Mouse (Mus musculus) spleen, adult 12 weeks (tissue): ENCODE measurements around the gene Ifitm7.
"Not testable (repeated sequence)": the region's sequence is repeated elsewhere in the genome, so short reads cannot be mapped to it uniquely, and the experiment has no call there.

Source experiments
- DNase-seq: peaks from one replicate; pipeline ENCODE4 v3.0.0; 2022; ENCODE audit warnings: low spot score

Ifitm7 gene

DNA sequence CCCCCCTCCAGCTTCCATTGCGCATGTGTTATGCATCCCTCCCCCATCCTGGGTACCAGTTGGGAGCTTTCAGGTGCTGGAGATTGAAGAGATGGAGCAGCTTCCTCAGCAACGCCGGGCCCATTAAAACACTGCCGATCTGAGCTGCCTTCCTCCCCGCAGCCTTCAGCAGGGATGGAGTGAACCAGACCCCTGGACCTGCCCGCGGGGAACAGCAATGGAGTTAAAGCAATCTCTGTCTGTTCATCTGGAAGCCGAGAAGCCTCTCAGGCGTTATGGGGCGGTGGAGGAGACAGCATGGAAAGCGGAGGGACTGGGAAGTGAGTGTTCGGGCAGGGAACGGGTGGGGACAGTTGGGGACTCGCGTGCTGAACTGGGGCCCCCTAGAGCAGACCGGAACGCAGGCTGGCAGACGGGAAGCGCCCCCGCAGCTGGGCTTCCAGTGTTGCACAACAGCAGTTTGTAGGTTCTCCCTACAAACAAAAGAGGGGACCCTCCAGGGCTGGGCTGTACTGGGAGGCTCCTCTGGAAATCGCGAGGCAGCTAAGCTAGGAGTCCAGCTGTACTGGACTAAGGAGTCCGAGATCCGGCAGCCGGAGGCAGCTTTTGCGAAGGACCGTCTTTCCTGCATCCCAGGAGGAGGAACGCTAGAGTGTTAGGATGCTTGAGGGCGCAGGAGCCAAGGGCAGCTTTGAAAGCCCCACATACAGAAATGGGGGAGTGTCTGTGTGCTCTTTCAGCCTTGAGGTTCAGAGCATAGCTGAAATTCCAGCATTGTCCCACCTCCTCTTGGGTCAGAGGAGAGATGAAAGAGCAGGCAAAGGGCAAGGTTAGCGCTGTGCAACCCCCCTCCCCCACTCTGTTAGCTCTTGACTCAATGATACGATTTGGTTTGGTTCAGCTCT, at the start of gene Ifitm7, which contains the start of gene 2900011O08Rik:
Gene Ifitm7, minus strand, starts transcription at position 315 of the 905 bp plus-strand sequence.
Gene 2900011O08Rik, plus strand, starts transcription at position 31 of the 905 bp plus-strand sequence.
- no peak for DNase-seq

- no peak for DNase-seq
Observed at GRCm38 (mm10) chr16:14033076-14033475, 46.4 kb upstream of the Ifitm7 start.

GRCm38 (mm10) chr16:14030650-14031049, 44.0 kb upstream of the Ifitm7 start:
- DNase-seq = no peak

DNA sequence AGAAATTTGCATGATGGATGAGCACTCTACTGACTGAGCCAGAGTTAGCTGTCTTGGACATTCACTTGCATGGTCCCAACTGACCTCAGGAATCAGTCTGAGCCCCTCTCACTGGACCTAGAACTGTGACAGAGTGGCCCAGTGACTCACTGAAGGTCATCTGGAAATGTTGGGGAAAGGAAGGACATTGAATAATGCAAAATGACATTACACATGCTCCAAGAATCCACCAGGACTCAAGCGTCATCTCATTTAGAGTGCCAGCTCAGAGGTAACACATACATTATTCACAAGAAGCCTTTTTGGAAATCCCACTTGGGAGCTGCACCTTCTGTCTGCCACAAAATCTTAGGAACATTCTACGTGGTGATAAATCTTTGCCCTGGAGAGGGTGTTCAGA, 43.2 kb upstream of the Ifitm7 start:
- no peak for DNase-seq

GRCm38 (mm10) chr16:14029072-14029471, 42.4 kb upstream of the Ifitm7 start:
- DNase-seq = no peak

GRCm38 (mm10) chr16:14025091-14025990, 38.7 kb upstream of the Ifitm7 start:
- no peak for DNase-seq

GRCm38 (mm10) chr16:14021166-14021822, 34.6 kb upstream of the Ifitm7 start:
- DNase-seq = no peak

GRCm38 (mm10) chr16:14017306-14017705, 30.6 kb upstream of the Ifitm7 start:
- DNase-seq = no peak

DNA sequence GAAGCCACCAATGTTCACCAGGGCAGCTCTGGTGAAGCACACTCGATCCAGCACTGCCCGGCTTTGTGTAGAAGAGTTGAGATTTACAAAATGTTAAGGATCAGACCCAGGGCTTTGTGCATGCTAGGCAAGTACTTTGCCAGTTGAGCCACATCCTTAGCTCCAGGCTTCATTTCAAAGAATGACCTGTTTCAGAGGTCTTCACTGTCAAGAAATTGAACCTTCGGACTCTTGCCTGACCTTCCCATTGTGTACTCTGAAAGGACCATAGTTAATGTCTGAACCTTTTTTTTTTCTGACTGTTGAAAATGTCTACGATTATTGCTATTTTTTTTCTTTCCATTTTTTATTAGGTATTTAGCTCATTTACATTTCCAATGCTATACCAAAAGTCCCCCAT, 23.3 kb upstream of the Ifitm7 start:
- no peak for DNase-seq

DNA sequence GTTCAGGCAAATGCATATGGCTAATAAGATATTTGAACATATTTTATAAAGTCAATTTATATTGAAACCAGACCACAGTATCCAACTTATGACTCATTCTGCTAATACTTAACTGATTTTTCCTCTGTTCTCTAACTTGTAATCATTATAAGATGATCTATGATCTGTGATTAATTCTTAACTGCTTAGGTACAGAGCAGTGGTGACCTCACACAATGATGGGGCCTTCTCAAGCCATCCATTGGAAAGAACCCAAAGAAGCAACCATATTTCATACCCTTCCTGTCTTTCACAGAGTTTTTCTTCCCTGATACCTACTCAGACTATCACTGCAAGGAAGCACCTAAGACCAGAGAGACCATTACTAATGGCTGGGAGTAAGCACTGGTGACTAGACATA, 22.0 kb upstream of the Ifitm7 start:
- DNase-seq = no peak

GRCm38 (mm10) chr16:14008081-14008480, 21.4 kb upstream of the Ifitm7 start:
- no peak for DNase-seq

- DNase-seq = no peak
Observed at GRCm38 (mm10) chr16:14005266-14005665, 18.6 kb upstream of the Ifitm7 start.

DNA sequence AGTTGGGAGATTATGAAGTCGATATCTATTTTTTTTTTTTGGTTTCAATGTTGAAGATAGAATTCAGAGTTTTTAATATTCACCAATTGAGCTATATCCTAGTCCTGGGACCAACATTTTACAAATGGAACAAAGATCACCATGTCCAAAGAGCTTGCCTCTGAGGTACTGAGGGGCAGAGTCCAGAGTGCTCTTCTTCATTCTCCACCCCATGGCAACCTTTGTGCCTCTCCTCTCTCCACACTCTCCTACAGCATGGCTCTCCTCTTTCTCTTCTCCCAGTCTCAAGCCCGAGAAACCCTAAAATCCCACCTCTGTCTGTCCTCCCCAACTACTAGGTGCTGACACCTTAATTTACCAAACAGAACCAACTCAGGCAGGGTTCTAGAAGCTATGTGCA, 18.0 kb upstream of the Ifitm7 start:
- DNase-seq = no peak

GRCm38 (mm10) chr16:14004170-14004569, 17.5 kb upstream of the Ifitm7 start:
- no peak for DNase-seq

DNA sequence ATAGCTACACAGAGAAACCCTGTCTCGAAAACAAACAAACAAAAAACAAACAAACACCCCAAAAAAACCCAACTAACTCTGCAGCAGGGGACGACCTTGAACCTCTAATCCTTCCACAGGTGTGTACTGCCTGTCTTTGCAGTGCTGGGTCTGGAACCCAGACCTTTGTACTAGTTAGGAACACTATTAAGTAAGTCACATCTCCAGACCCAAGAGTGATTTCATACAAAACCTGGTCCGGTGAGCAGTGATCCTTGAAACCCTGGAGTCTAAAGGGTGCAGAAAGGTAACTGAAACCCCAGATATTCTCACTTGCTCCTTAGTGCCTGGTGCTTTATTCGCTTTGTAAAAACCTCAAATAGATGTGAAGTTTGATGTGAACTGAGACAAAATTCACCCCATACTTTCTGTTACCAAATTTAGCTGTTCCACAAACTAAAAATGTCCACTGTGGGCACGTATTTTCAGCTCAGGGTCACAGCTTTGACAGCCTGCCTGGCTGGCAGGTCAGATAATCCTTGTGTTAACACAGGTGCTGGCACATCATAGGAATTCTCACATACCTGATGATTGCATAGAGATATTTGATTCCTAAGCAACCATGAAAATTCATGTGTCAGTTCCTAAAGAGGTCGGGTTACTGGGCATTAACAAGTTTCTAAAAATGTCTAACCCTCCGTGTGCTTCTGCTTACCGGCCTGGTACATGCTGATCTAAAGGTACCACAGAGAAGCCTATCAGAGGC, 16.9 kb upstream of the Ifitm7 start:
- no peak for DNase-seq

DNA sequence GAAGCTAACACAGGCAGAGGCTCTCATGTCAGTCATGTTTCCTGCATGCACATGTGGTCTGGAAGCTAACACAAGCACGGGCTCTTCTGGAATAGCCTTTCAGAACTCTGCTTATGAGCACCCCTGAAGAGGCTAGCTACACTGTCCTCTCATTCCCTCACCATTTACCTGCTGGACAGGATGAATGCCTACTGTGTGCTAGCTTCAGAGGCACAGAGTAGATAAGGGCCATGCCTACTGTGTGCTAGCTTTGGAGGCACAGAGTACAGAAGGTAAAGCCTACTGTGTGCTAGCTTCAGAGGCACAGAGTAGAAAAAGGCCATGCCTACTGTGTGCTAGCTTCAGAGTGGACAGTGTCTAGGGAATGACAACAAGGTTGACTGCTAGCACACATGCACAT, 7.8 kb upstream of the Ifitm7 start:
- no peak for DNase-seq

DNA sequence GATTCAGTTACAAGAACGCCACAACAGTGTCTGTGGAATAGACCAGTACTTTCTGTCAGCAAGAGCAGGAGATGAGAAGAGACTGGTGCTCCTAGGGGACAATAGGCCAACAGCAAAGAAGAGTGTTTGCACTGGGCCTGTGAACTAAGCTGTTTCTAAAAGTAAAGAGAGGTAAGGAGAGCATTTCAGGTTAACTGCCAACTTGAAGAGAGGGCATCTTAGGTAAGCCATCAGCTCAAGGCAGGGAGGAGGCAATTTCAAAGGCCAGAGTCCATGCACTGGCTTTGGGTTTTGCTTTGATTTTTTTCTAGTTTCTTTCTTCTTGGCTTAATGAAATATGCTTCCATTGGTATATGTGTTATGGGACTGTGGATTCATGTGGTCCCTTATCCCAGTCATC, 7.4 kb upstream of the Ifitm7 start:
- no peak for DNase-seq

- DNase-seq = no peak
Observed at GRCm38 (mm10) chr16:13992518-13993248, 6.0 kb upstream of the Ifitm7 start.

- DNase-seq = no peak
Observed at GRCm38 (mm10) chr16:13986197-13986573, 503 bp downstream of the Ifitm7 start.

GRCm38 (mm10) chr16:13983161-13983560, 3.5 kb downstream of the Ifitm7 start:
- DNase-seq = no peak

- not testable (repeated sequence) for DNase-seq
Observed at GRCm38 (mm10) chr16:13981726-13982125, 5.0 kb downstream of the Ifitm7 start.
